Mouse (Mus musculus): ENCODE data around the gene Stk32b. TPM values are rescaled to one million over a fixed set of nuclear protein-coding genes. Genes with fewer than 3 reads are reported as not detected.
A peak's percentile ranks its signal among the peaks of the same experiment; 100 is the strongest.

Stk32b gene
- polyA plus RNA-seq (2012; rRNA removed): 11.4 and 13.7 TPM in 2 replicates

- Histone ChIP-seq H3K36me3 (ENCODE audit: control insufficient read depth, insufficient read depth, low read length) (no peaks in the 10 kb centered on the region), H3K4me3 (ENCODE audit: insufficient read depth, low read depth, low read length) (peak within 1 kb of the TSS; percentile 58), H3K27ac (ENCODE audit: insufficient read depth, low read depth, low read length) (peak within 1 kb of the TSS; percentile 49), H3K27me3 (replicated peaks; ENCODE audit: control insufficient read depth, insufficient read depth, low read length) (no peaks in the 10 kb centered on the region; the same call in 1 of the 2 replicates), H3K4me1 (ENCODE audit: control insufficient read depth, insufficient read depth, low read length) (no peaks in the 10 kb centered on the region)
- peak; percentile 32 for DNase-seq
- WGBS: 3% methylated on average over 40 of the region's 40 CpGs
- TF ChIP-seq POLR2A (IDR thresholded peaks at IDR 0.05; ENCODE audit: low read depth, low read length): no peak
- no peak for TF ChIP-seq CTCF (conservative IDR thresholded peaks at IDR 0.05; ENCODE audit: insufficient read depth, insufficient read length, low read depth, low read length)
Measured at GRCm38 (mm10) chr5:37716505-37717372, at the start of gene Stk32b. Stk32b (minus strand) TSS chr5:37717171.

GRCm38 (mm10) chr5:37765851-37766250 lies 48.9 kb upstream of the Stk32b start:
- no peak overlapping the region for H3K4me3 ChIP-seq (ENCODE audit: insufficient read depth, low read depth, low read length)
- no peak for DNase-seq
- TF ChIP-seq CTCF (conservative IDR thresholded peaks at IDR 0.05; ENCODE audit: insufficient read depth, insufficient read length, low read depth, low read length): no peak
- TF ChIP-seq POLR2A (IDR thresholded peaks at IDR 0.05; ENCODE audit: low read depth, low read length): no peak

GRCm38 (mm10) chr5:37762046-37762445 lies 45.1 kb upstream of the Stk32b start:
- 88% methylated on average over 3 of the region's 3 CpGs for WGBS
- DNase-seq: no peak
- no peak for TF ChIP-seq CTCF (conservative IDR thresholded peaks at IDR 0.05; ENCODE audit: insufficient read depth, insufficient read length, low read depth, low read length)
- TF ChIP-seq POLR2A (IDR thresholded peaks at IDR 0.05; ENCODE audit: low read depth, low read length): no peak
- no peak overlapping the region for H3K27ac ChIP-seq (ENCODE audit: insufficient read depth, low read depth, low read length)
- H3K4me1 ChIP-seq (ENCODE audit: control insufficient read depth, insufficient read depth, low read length): no peaks in the 10 kb centered on the region
- H3K27me3 ChIP-seq (replicated peaks; ENCODE audit: control insufficient read depth, insufficient read depth, low read length): no peaks in the 10 kb centered on the region
- no peak overlapping the region for H3K4me3 ChIP-seq (ENCODE audit: insufficient read depth, low read depth, low read length)
- no peaks in the 10 kb centered on the region for H3K36me3 ChIP-seq (ENCODE audit: control insufficient read depth, insufficient read depth, low read length)

More at GRCm38 (mm10) chr5:37765851-37766250, 48.9 kb upstream of the Stk32b start:
- Histone ChIP-seq H3K4me1 (ENCODE audit: control insufficient read depth, insufficient read depth, low read length) (no peaks in the 10 kb centered on the region), H3K27ac (ENCODE audit: insufficient read depth, low read depth, low read length) (no peak overlapping the region), H3K27me3 (replicated peaks; ENCODE audit: control insufficient read depth, insufficient read depth, low read length) (no peaks in the 10 kb centered on the region), H3K36me3 (ENCODE audit: control insufficient read depth, insufficient read depth, low read length) (no peaks in the 10 kb centered on the region)
- 28% methylated on average over 8 of the region's 8 CpGs for WGBS

- Histone ChIP-seq H3K36me3 (ENCODE audit: control insufficient read depth, insufficient read depth, low read length) (no peaks in the 10 kb centered on the region), H3K4me3 (ENCODE audit: insufficient read depth, low read depth, low read length) (no peak overlapping the region), H3K27ac (ENCODE audit: insufficient read depth, low read depth, low read length) (no peak overlapping the region), H3K4me1 (ENCODE audit: control insufficient read depth, insufficient read depth, low read length) (no peaks in the 10 kb centered on the region), H3K27me3 (replicated peaks; ENCODE audit: control insufficient read depth, insufficient read depth, low read length) (no peaks in the 10 kb centered on the region)
- TF ChIP-seq POLR2A (IDR thresholded peaks at IDR 0.05; ENCODE audit: low read depth, low read length): no peak
- no peak for TF ChIP-seq CTCF (conservative IDR thresholded peaks at IDR 0.05; ENCODE audit: insufficient read depth, insufficient read length, low read depth, low read length)
- no peak for DNase-seq
- WGBS: 65% methylated on average over 7 of the region's 7 CpGs
Measured at GRCm38 (mm10) chr5:37753366-37753765, 36.4 kb upstream of the Stk32b start.

GRCm38 (mm10) chr5:37752027-37752967 lies 35.3 kb upstream of the Stk32b start:
- H3K36me3 ChIP-seq (ENCODE audit: control insufficient read depth, insufficient read depth, low read length): no peaks in the 10 kb centered on the region

GRCm38 (mm10) chr5:37743889-37744707 lies 27.1 kb upstream of the Stk32b start:
- Histone ChIP-seq H3K27ac (ENCODE audit: insufficient read depth, low read depth, low read length) (no peak overlapping the region), H3K27me3 (replicated peaks; ENCODE audit: control insufficient read depth, insufficient read depth, low read length) (no peaks in the 10 kb centered on the region), H3K4me1 (ENCODE audit: control insufficient read depth, insufficient read depth, low read length) (no peaks in the 10 kb centered on the region), H3K36me3 (ENCODE audit: control insufficient read depth, insufficient read depth, low read length) (no peaks in the 10 kb centered on the region), H3K4me3 (ENCODE audit: insufficient read depth, low read depth, low read length) (no peak overlapping the region)
- WGBS: 61% methylated on average over 13 of the region's 13 CpGs
- TF ChIP-seq CTCF (conservative IDR thresholded peaks at IDR 0.05; ENCODE audit: insufficient read depth, insufficient read length, low read depth, low read length) (no peak), POLR2A (IDR thresholded peaks at IDR 0.05; ENCODE audit: low read depth, low read length) (no peak)
- DNase-seq: peak; percentile 22

More at GRCm38 (mm10) chr5:37752027-37752967, 35.3 kb upstream of the Stk32b start:
- Histone ChIP-seq H3K4me1 (ENCODE audit: control insufficient read depth, insufficient read depth, low read length) (no peaks in the 10 kb centered on the region), H3K27ac (ENCODE audit: insufficient read depth, low read depth, low read length) (no peak overlapping the region), H3K27me3 (replicated peaks; ENCODE audit: control insufficient read depth, insufficient read depth, low read length) (no peaks in the 10 kb centered on the region), H3K4me3 (ENCODE audit: insufficient read depth, low read depth, low read length) (no peak overlapping the region)
- TF ChIP-seq CTCF (conservative IDR thresholded peaks at IDR 0.05; ENCODE audit: insufficient read depth, insufficient read length, low read depth, low read length): peak; percentile 84
- TF ChIP-seq POLR2A (IDR thresholded peaks at IDR 0.05; ENCODE audit: low read depth, low read length): no peak
- DNase-seq: peak; percentile 77
- WGBS: 60% methylated on average over 8 of the region's 8 CpGs
